Mouse (Mus musculus) kidney, adult 18-20 months (tissue): ENCODE results near the gene Cd6.

ENCODE experiments used
- DNase-seq: peaks from one replicate; pipeline ENCODE4 v3.0.0; 2021

Gene Cd6

DNA sequence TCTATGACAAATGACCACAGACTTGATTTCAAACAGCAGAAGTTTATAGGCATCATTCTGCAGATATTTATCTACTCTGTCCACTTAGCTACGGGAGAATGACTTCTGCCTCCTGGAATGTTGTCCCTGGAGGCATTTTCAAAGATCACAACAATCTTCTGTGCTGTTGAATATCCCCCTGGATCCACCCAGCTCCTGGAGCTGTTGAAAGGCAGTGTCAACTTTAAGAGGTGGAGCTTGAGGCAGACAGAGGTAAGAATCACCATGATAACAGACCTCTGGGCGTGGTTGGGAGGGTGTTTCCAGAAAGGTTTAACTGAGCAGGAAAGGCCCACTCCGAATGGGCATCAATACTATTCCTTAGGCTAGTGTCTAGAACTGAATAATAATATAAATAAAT lies 5.8 kb upstream of the Cd6 start:
- DNase-seq: no peak

DNA sequence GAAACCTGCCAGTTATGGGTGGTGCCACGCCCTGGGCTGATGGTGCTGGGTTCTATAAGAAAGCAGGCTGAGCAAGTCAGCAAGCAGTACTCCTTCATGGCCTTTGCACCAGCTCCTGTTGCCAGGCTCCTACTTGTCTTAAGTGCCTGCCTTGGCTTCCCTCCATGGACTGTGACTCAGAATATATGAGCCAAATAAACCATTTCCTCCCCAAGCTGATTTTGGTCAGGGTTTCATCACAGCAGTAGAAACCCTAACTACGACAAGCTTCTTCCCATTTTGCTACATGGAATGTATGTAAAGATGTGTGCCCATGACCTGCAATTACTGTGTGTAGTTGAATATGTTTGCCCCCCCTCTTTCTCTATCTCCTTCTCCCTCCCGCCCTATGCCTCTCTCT lies 3.8 kb upstream of the Cd6 start:
- DNase-seq: no peak

DNA sequence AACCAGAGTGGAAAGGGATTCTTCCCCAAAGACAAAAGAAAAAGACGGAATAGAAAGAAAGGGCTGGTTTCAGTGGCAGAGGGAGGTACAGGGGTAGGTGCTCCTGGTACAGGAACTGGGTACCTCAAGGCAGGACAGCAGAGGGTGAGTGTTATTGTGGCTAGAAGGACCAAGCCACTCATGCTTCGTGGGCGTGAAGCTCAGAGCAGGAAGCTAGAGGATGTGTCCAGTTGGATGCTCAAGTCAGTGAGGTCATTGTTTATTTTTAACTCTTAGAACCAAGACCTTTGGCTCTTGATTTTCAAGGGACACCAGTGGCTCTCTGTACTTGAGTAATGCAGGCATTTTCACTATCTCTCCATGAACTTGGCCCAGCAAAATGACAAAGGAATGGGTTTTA lies 2.2 kb upstream of the Cd6 start:
- no peak for DNase-seq

GRCm38 (mm10) chr19:10831424-10831823 lies 1.6 kb upstream of the Cd6 start:
- DNase-seq: peak; percentile 59

GRCm38 (mm10) chr19:10828321-10828720 lies 1.5 kb downstream of the Cd6 start:
- no peak for DNase-seq

- DNase-seq: no peak
Measured at GRCm38 (mm10) chr19:10824061-10824460, 5.8 kb downstream of the Cd6 start.

DNA sequence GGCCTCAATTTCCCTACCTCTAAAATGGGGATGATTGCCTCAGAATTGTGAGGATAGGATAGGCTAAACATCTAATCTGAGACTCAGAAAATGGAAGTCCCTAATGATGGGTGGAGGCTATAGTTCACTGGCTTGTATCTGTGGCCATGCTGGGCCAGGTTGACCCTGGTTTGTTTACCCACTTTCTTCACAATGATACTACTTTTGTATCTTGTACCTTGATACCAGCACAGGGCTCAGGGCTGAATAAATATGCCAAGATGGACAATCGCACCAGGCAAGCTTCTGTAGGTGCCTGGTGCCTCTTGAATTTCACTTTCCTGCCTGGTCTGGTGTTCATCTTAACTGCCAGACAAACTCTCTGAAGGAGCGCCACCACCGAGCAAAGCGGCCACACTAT lies 7.3 kb downstream of the Cd6 start:
- no peak for DNase-seq

DNA sequence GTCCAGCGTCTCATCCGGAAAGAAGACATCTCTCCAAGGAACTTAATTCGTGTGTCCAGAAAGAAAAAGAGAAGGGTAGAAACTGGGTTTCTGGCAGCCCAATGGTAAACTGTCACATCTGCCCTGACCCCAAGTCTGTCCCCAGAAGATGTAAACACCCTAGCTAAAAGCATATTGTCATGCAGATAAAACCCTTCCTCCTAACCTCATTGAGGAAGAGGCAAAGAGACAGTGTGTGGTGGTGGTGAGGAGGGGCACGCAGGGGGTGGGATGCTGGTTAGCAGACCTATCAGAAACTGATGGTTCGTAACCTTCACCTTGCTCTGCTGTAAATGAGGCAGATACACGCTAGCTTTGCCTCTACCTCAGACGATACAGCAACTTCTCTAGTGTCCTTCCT lies 8.5 kb downstream of the Cd6 start:
- no peak for DNase-seq

- DNase-seq: peak; percentile 11
Measured at GRCm38 (mm10) chr19:10818217-10818946, 11.5 kb downstream of the Cd6 start.

DNA sequence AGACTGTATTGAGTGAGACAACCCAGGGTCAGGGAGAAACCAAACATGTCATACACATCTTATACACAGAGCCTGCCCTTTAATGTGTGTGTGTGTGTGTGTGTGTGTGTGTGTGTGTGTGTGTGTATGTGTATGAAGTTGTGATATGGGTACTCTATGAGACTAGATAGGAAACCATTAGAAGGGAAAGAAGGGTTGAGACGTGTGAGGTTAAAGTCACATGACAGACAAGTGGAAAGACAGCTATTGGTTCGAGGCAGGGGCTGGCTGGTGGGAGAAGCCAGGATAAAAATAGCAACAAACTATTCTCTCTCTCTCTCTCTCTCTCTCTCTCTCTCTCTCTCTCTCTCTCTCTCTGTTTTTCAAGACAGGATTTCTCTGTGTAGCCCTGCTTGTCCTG lies 13.4 kb downstream of the Cd6 start:
- no peak for DNase-seq

DNA sequence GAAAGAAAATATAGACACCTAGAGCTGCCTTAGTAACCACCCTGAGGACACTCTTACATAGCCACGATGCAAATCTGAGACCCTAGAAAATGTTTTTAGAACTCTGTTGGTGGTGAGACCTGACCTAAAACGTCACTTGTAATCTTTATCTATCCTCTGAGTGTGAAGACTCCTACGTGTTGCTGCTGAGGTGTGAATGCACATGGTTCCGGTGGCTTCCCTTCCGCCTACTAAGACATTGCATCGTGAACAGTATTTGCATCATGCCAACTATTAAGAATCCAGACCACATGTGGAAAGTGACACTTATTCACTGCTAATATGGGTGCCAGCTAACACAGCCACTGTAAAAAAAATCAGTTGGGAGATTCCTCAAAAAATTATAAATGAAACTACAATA lies 14.0 kb downstream of the Cd6 start:
- DNase-seq: no peak

- no peak for DNase-seq
Measured at GRCm38 (mm10) chr19:10813905-10814304, 16.0 kb downstream of the Cd6 start.

- no peak for DNase-seq
Measured at GRCm38 (mm10) chr19:10813039-10813438, 16.8 kb downstream of the Cd6 start.

- no peak for DNase-seq
Measured at GRCm38 (mm10) chr19:10811471-10811870, 18.4 kb downstream of the Cd6 start.

DNA sequence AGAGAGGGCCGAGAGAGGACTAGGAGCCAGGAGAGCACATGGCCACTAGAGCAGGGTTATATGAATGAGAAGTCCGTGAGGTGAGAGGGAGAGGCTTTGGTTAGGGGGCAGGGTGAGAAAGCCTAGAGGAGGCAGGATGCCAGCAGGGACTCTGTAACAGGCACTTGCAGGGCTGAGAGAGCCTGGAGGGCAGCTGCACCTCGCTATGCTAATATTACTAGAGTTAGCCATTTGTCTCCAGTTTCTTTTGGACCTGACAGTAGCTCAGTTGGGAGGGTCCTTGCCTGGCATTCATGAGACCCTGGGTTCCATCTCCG lies 19.7 kb downstream of the Cd6 start:
- DNase-seq: no peak

- no peak for DNase-seq
Measured at GRCm38 (mm10) chr19:10809428-10810175, 20.3 kb downstream of the Cd6 start.

DNA sequence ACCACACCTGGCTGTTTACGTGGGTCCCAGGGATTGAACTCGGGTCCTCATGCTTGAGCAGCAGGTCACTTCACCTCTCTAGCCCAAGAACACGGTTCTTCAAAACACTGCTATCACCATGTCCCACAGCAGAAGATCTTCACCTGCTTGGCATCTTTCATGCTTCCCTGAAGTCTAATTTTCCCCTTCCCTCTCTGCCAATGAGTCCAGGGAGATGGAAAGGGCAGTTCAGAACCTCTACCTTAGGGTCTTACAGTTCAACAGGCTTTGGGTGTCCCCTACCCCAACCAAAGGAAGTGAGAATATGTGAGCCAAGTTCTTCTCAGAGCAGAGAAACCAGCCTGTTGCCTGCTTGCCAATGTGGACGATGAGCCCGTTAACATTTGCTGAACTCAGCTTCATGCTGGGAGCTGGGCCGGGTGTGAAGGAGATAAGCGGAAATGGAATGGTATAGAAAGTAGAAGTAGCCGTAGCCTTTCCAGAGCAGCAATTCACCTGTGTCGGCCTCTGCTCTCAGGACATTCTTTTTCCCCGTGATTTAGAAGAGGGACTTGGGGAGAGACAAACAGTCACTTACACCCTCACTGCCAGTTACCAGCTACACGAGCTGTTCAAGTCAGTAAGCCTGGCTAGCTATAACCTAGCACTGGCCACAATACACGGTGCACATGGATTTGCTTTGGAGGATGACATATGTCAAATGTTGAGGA lies 21.2 kb downstream of the Cd6 start:
- DNase-seq: no peak

GRCm38 (mm10) chr19:10805661-10806285 lies 24.1 kb downstream of the Cd6 start:
- DNase-seq: no peak

DNA sequence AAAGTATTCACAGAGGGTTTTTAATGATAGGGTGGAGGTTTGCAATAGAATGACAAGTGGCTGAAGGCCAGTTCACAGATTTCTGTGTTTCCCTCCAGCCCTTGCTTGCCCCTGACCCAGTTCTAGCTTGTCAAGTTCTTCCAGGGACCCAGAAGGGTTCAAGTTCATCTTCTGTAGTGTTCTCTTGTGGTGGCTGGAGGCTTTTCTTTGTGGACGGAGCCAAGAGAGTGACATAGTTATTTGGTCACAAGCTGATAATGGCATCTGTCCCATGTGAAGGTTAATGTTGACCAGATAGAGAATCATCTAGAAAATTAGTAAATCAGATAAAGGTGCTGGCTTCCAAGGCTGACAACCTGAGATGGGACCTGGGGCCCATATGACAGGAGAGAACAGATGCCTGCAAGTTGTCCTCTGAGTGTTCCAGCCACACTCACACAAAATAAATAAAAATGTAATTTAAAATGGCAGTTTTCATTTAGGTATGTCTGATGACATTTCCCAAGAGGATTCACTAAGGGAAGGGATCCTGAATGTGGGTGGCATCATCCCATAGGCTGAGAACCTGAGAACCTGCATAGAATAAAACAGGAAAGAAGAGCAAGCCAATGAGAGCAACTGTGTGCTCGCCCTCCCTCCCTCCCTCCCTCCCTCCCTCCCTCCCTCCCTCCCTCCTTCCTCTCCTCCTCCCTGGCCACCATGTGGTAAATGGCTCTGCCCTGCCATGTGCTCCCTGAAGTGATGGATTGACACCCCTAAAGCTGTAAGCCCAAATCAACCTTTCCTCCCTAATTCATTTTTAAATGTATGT lies 24.8 kb downstream of the Cd6 start:
- DNase-seq: no peak

DNA sequence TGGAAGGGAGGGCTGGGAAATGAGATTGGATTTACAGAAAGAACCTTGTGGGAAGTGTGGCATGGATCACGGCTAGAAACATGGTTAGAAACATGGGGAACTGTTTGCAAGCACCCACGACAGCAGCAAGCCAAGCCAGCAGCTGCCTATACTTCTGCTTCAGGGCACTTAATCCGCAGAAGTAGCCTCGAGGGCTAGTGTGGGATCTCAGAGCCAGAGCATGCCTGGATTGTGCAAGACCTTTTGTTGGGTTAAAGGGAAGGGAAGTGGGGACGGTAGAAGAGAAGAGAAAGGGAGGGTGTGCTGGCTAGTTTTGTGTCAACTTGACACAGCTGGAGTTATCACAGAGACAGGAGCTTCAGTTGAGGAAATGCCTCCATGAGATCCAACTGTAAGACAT lies 26.1 kb downstream of the Cd6 start:
- DNase-seq: no peak

GRCm38 (mm10) chr19:10801906-10802305 lies 28.0 kb downstream of the Cd6 start:
- DNase-seq: no peak

- no peak for DNase-seq
Measured at GRCm38 (mm10) chr19:10801070-10801469, 28.8 kb downstream of the Cd6 start.

DNA sequence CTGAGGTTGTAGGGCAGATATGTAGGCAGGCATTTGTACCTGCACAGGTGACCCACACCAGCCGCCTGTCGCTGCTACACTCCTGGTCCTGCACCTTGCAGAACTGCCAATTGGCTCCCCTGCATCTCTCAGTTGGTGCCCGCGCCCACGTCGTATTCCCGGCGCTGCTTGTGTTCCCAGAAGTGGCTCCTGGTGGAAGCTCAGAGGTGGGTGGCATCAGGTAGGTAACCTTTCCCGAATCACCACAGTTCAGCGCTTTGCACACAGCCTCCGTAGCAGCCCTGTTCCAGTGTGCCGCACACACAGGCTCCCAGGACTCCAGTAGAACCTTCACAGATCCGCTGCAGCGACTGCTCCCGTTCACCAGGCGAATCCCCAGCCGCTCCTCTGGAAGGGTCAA lies 30.7 kb downstream of the Cd6 start:
- no peak for DNase-seq
